In the genomic region with DNA sequence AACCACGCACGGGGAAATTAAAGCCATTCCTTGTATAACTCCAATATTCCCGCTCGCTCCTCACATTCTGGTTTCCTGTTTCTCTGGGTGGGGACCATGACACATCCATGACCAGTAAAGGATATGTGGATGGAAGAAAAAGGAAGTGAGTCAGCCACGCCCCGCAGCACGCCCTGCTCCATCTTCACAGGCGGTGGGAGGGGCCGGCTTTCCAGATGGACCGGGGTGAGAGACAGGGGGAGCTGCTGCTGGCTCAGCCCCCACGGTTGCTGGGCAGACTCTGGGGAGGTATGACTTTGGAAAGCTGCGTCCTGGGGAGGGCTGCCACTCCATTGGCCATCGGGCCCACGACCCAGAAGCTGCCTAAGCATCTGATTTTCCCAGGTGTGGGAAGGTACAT, we compare ENCODE assay signal across 8 mouse cellular contexts. TPM values are rescaled to one million over a fixed set of nuclear protein-coding genes. Genes with fewer than 3 reads are reported as not detected.
A peak's percentile ranks its signal among the peaks of the same experiment; 100 is the strongest.
DNase-seq lines count a peak whose midpoint lies in the region; ATAC-seq and TF ChIP-seq lines count a peak whose summit lies in the region.

No protein-coding gene starts in this region.

- no peak overlapping the region for H3K4me3 ChIP-seq in embryonic facial prominence, embryonic 11.5 days (ENCODE audit: low read depth, low read length)
- H3K4me3 ChIP-seq in heart, embryonic 16.5 days (ENCODE audit: low read length), result no peak overlapping the region
- H3K4me3 ChIP-seq in left cerebral cortex, adult 2 months, result no peak overlapping the region

- H3K4me1 ChIP-seq in embryonic facial prominence, embryonic 11.5 days (ENCODE audit: control insufficient read depth, insufficient read depth, low read length), result 0 out of 2 replicates have a peak, but pooled peaks cover 2% of the 10 kb centered on the region
- peaks cover 3% of the 10 kb centered on the region; the same call in 1 of the 2 replicates for H3K4me1 ChIP-seq in heart, embryonic 16.5 days (ENCODE audit: control insufficient read depth, insufficient read depth, low read length)

- H3K36me3 ChIP-seq in embryonic facial prominence, embryonic 11.5 days (replicated peaks; ENCODE audit: control insufficient read depth, insufficient read depth, low read depth, low read length), result no peaks in the 10 kb centered on the region
- peaks cover 3% of the 10 kb centered on the region for H3K36me3 ChIP-seq in heart, embryonic 16.5 days (ENCODE audit: control insufficient read depth, insufficient read depth)

- DNase-seq in cerebellum, postnatal 10 days, result peak; percentile 57 to 71
- no peak for DNase-seq in cerebellum, adult 11-12 months
- DNase-seq in 3134 (ENCODE audit: extremely low read depth, insufficient read length, low spot score), result peak; percentile 84
- peak; percentile 43 for DNase-seq in embryonic facial prominence, embryonic 11.5 days (ENCODE audit: low spot score)
- DNase-seq in left cerebral cortex, adult 2 months (ENCODE audit: extremely low spot score in 1 of 2, low spot score in 2 of 2), result peak; percentile 43 to 73
- peak; percentile 33 for DNase-seq in ovary, postnatal 14 days (ENCODE audit: low spot score)
- DNase-seq in cerebellum, adult 11 months, result no peak

- H3K4me2 ChIP-seq in embryonic facial prominence, embryonic 11.5 days (ENCODE audit: low read depth, low read length), result no peak overlapping the region
- H3K4me2 ChIP-seq in heart, embryonic 16.5 days (ENCODE audit: low read depth, low read length), result no peak overlapping the region; the same call in 1 of the 2 replicates

- intact Hi-C loops in left cerebral cortex, adult 2 months (cut with DNase I), result no loop called here

- no peak overlapping the region for H3K27ac ChIP-seq in embryonic facial prominence, embryonic 11.5 days (replicated peaks; ENCODE audit: low read depth, low read length)
- H3K27ac ChIP-seq in heart, embryonic 16.5 days (ENCODE audit: low read length), result no peak overlapping the region
- no peak overlapping the region for H3K27ac ChIP-seq in left cerebral cortex, adult 2 months

- TF ChIP-seq CTCF in left cerebral cortex, adult 2 months (IDR thresholded peaks at IDR 0.05), result no peak

- WGBS in embryonic facial prominence, embryonic 11.5 days, result 33% methylated on average over 14 of the region's 14 CpGs
- 25% methylated on average over 14 of the region's 14 CpGs for WGBS in heart, embryonic 16.5 days

- H3K9me3 ChIP-seq in embryonic facial prominence, embryonic 11.5 days (replicated peaks; ENCODE audit: control insufficient read depth, low read length), result no peaks in the 10 kb centered on the region
- H3K9me3 ChIP-seq in heart, embryonic 16.5 days (replicated peaks; ENCODE audit: control insufficient read depth, low read length), result no peaks in the 10 kb centered on the region

- H3K9ac ChIP-seq in embryonic facial prominence, embryonic 11.5 days (replicated peaks; ENCODE audit: low read length), result no peak overlapping the region
- no peak overlapping the region for H3K9ac ChIP-seq in heart, embryonic 16.5 days (ENCODE audit: low read length)

- H3K27me3 ChIP-seq in embryonic facial prominence, embryonic 11.5 days (ENCODE audit: control insufficient read depth, insufficient read depth, low read length), result no peaks in the 10 kb centered on the region
- no peaks in the 10 kb centered on the region for H3K27me3 ChIP-seq in heart, embryonic 16.5 days (ENCODE audit: control insufficient read depth, insufficient read depth, low read length)

- ATAC-seq in embryonic facial prominence, embryonic 11.5 days (replicated peaks; ENCODE audit: insufficient number of reproducible peaks, low FRiP score, low TSS enrichment, low read depth), result no peak
- peak; percentile 41; the same call in 1 of the 2 replicates for ATAC-seq in heart, embryonic 16.5 days (replicated peaks; ENCODE audit: extremely low read depth, insufficient read depth, low FRiP score)

RNA-seq across cellular contexts. Expression of gene Prox2, which starts 16.5 kb away (rescaled TPM):
- 2.9 TPM in 2 replicates for polyA plus RNA-seq in embryonic facial prominence, embryonic 11.5 days (2014; fragmentation: Nextera tagmentation; extraction: Ambion mirVana)
- 1.8 and 2.4 TPM in 2 replicates for polyA plus RNA-seq in heart, embryonic 16.5 days (2015; fragmentation: Nextera tagmentation; extraction: Ambion mirVana)
- total RNA-seq in left cerebral cortex, adult 2 months (2021), result 1 to 10 TPM; 1.9 to 2.1 TPM

RNA-seq across cellular contexts. Expression of gene Dlst, which starts 16.6 kb away (rescaled TPM):
- 91.2 and 102 TPM in 2 replicates for polyA plus RNA-seq in embryonic facial prominence, embryonic 11.5 days (2014; fragmentation: Nextera tagmentation; extraction: Ambion mirVana)
- polyA plus RNA-seq in heart, embryonic 16.5 days (2015; fragmentation: Nextera tagmentation; extraction: Ambion mirVana), result 254 and 264 TPM in 2 replicates
- total RNA-seq in left cerebral cortex, adult 2 months (2021), result 100 to 1,000 TPM; 146 to 156 TPM

RNA-seq across cellular contexts. Expression of gene Rps6kl1, which starts 57.1 kb away (rescaled TPM):
- polyA plus RNA-seq in embryonic facial prominence, embryonic 11.5 days (2014; fragmentation: Nextera tagmentation; extraction: Ambion mirVana), result 1.3 and 1.6 TPM in 2 replicates
- polyA plus RNA-seq in heart, embryonic 16.5 days (2015; fragmentation: Nextera tagmentation; extraction: Ambion mirVana), result 1.6 and 2.5 TPM in 2 replicates
- 10 to 100 TPM; 33.9 to 38.6 TPM for total RNA-seq in left cerebral cortex, adult 2 months (2021)

Comparison
In these comparisons a context has a peak if more than half of its experiments do, and no peak if none do; other contexts are left out.
1. DNase-seq: peak in cerebellum, postnatal 10 days (2 of 2), 3134 (single experiment), embryonic facial prominence, embryonic 11.5 days (single experiment), left cerebral cortex, adult 2 months (2 of 2) and ovary, postnatal 14 days (single experiment); none in cerebellum, adult 11-12 months (single experiment) and cerebellum, adult 11 months (single experiment).